Mouse (Mus musculus) heart, embryonic 12.5 days (tissue): ENCODE measurements around the gene Tead3. TPM values are rescaled to one million over a fixed set of nuclear protein-coding genes. Genes with fewer than 3 reads are reported as not detected.
"Not testable (repeated sequence)": the region's sequence is repeated elsewhere in the genome, so short reads cannot be mapped to it uniquely, and the experiment has no call there.

Experiments
- ATAC-seq: fragments of 200-750 bp; cut with Nextera tagmentation; 2 replicates; pipeline ENCODE4 v1.8.0; 2017; ENCODE audit warnings: moderate TSS enrichment, moderate library complexity; ENCODE audit not compliant: insufficient number of reproducible peaks, low FRiP score
- H3K27ac ChIP-seq: fragments of 300-500 bp; sonication (generic); 2 replicates; pipeline ENCODE4 v1.5.1; 2016; ENCODE audit warnings: mild to moderate bottlenecking, moderate library complexity; ENCODE audit not compliant: poor library complexity, severe bottlenecking
- H3K27me3 ChIP-seq: fragments of 300-500 bp; sonication (generic); replicated peaks from 2 replicates; pipeline ENCODE4 v1.6.1; 2016; ENCODE audit warnings: mild to moderate bottlenecking, moderate library complexity
- H3K36me3 ChIP-seq: fragments of 300-500 bp; sonication (generic); 2 replicates; pipeline ENCODE4 v1.6.1; 2016; ENCODE audit warnings: mild to moderate bottlenecking, moderate library complexity
- H3K4me1 ChIP-seq: fragments of 300-500 bp; sonication (generic); replicated peaks from 2 replicates; pipeline ENCODE4 v1.6.1; 2016; ENCODE audit warnings: mild to moderate bottlenecking
- H3K4me2 ChIP-seq: fragments of 300-500 bp; sonication (generic); 2 replicates; pipeline ENCODE4 v1.6.1; 2016; ENCODE audit warnings: mild to moderate bottlenecking, moderate library complexity
- H3K4me3 ChIP-seq: fragments of 300-500 bp; sonication (generic); 2 replicates; pipeline ENCODE4 v1.5.1; 2016; ENCODE audit warnings: mild to moderate bottlenecking
- H3K9ac ChIP-seq: fragments of 300-500 bp; sonication (generic); 2 replicates; pipeline ENCODE4 v1.6.1; 2016; ENCODE audit warnings: mild to moderate bottlenecking, moderate library complexity
- H3K9me3 ChIP-seq: fragments of 300-500 bp; sonication (generic); replicated peaks from 2 replicates; pipeline ENCODE4 v1.6.1; 2016; ENCODE audit warnings: mild to moderate bottlenecking, moderate library complexity
- WGBS: fragments of 180-500 bp; shearing (Covaris S2); methylation state at CpG from one replicate; pipeline ENCODE4 v1.1.7; 2016; 5-methylcytosine and 5-hydroxymethylcytosine counted together
- polyA plus RNA-seq: library from polyadenylated mRNA; unstranded; fragments of >200 nt; fragmentation: Nextera tagmentation; extraction: Ambion mirVana; gene quantifications from 2 replicates; pipeline ENCODE4 v1.2.1, GENCODE M21; 2016

Gene Tead3
- polyA plus RNA-seq, 1 experiment from 2014 or later, result 8.1 TPM

DNA sequence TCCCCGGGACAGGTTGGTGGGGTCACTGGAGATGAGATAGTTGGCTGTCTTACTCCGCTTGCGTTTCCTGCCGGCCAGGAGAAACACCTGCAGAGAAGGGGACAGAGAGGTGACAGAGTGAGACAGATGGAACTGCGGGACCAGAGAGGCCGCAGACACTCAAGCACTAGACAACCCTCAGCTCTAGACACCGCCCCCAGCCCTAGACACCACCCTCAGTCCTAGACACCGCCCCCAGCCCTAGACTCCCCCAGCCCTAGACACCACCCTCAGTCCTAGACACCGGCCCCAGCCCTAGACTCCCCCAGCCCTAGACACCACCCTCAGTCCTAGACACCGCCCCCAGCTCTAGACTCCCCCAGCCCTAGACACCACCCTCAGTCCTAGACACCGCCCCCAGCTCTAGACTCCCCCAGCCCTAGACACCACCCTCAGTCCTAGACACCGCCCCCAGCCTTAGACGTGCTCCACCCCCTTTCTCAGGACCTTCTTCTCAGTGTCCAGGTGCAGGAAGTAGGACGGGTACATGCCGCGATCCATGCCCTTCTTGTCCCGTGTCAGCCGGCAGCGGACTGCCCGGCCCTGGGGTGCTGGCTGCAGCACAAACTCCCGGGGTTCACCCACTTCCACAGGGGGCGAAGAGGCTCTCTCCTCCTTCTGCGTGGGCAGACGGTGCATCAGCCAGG lies 8.1 kb upstream of the Tead3 start:
- not testable (repeated sequence) for ATAC-seq, H3K27ac ChIP-seq, H3K9ac ChIP-seq, H3K9me3 ChIP-seq, H3K36me3 ChIP-seq, H3K4me3 ChIP-seq
- peaks cover 61% of the 10 kb centered on the region for H3K27me3 ChIP-seq
- peak overlapping the region; percentile 11; the same call in 1 of the 2 replicates for H3K4me2 ChIP-seq
- H3K4me1 ChIP-seq, result peaks cover 21% of the 10 kb centered on the region
- WGBS, result 12% methylated on average over 23 of the region's 24 CpGs

DNA sequence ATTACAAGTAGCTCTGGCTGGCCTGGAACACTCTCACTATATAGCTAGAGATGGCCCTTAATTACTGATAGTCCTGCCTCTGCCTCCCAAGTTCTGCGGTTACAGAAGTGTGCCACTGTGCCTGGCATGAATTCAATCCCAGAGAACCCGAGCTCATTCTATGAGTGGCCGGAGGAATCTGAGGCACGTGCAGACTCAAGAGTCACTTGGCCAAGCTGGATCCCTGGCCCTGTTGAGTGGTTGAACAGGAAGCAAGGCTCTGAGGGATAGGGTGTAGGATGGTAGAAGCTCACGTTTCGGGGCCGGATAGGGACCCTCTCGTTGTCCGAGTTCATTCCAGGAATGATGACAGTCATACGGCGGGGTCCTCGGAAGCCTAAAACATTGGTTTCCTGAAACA lies 5.3 kb upstream of the Tead3 start:
- Histone ChIP-seq H3K4me1 (peaks cover 16% of the 10 kb centered on the region), H3K27me3 (peaks cover 64% of the 10 kb centered on the region), H3K27ac (no peak overlapping the region), H3K4me2 (no peak overlapping the region), H3K36me3 (no peaks in the 10 kb centered on the region), H3K4me3 (no peak overlapping the region), H3K9ac (no peak overlapping the region), H3K9me3 (0 out of 2 replicates have a peak, but pooled peaks cover 4% of the 10 kb centered on the region)
- ATAC-seq, result no peak
- WGBS, result 74% methylated on average over 12 of the region's 12 CpGs

DNA sequence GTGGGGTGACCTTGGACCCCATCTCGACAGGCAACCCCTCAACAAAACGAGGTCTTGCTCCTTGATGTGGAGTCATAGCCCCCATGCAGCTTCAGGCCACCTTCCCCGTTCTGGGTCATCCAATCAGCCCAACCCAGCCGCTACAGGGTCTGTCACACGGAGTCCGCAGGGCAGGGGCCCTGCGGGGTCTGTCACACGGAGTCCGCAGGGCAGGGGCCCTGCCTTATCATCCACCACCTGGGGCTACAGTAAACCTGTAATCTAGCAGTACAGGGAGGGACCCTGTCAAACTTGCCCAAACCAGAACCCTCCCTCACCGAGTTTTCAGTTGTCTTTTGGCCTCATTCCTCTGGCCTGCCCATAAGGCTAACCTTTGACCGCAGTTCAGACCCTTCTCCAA lies 1.4 kb upstream of the Tead3 start:
- H3K27me3 ChIP-seq, result peaks cover 29% of the 10 kb centered on the region
- H3K4me2 ChIP-seq, result peak overlapping the region; percentile 77
- WGBS, result 22% methylated on average over 11 of the region's 11 CpGs
- no peak overlapping the region for H3K9ac ChIP-seq
- no peaks in the 10 kb centered on the region for H3K36me3 ChIP-seq
- peak overlapping the region; percentile 78; the same call in 1 of the 2 replicates for H3K4me3 ChIP-seq
- no peaks in the 10 kb centered on the region for H3K9me3 ChIP-seq
- H3K27ac ChIP-seq, result no peak overlapping the region
- ATAC-seq, result no peak
- H3K4me1 ChIP-seq, result peaks cover 43% of the 10 kb centered on the region

DNA sequence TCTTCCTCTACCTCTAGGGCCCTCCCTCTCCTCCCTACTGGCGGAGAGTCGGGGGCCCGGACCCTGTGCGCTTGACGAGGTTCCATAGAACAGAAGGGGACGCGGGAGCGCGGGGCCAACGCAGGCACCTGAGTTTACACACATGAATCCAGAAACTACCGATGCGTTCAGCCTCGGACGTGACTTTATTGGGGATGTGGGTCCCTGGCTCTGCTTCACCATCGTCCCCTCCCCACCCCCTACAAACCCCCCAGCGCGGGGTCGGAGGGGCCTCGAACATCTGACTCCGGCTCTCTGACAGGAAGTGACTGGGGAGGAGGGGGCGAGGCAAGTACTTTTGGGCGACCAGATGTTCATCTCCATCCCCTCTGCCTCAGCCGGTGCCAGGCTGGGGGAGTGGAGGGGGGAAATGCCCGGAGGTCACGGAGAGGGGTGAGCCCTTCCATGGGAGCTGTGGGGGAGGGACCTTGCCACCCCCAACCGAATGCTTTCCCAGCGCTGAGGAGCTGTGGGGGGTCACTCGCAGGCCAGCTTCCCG lies 805 bp upstream of the Tead3 start:
- no peaks in the 10 kb centered on the region for H3K36me3 ChIP-seq
- H3K9me3 ChIP-seq, result no peaks in the 10 kb centered on the region
- ATAC-seq, result no peak
- peaks cover 46% of the 10 kb centered on the region for H3K4me1 ChIP-seq
- H3K27me3 ChIP-seq, result peaks cover 26% of the 10 kb centered on the region; the same call in 1 of the 2 replicates
- peak overlapping the region; percentile 88 for H3K9ac ChIP-seq
- under 1% methylated on average over 29 of the region's 29 CpGs for WGBS
- H3K4me2 ChIP-seq, result peak overlapping the region; percentile 77
- peak overlapping the region; percentile 83 for H3K27ac ChIP-seq
- peak overlapping the region; percentile 78 for H3K4me3 ChIP-seq

DNA sequence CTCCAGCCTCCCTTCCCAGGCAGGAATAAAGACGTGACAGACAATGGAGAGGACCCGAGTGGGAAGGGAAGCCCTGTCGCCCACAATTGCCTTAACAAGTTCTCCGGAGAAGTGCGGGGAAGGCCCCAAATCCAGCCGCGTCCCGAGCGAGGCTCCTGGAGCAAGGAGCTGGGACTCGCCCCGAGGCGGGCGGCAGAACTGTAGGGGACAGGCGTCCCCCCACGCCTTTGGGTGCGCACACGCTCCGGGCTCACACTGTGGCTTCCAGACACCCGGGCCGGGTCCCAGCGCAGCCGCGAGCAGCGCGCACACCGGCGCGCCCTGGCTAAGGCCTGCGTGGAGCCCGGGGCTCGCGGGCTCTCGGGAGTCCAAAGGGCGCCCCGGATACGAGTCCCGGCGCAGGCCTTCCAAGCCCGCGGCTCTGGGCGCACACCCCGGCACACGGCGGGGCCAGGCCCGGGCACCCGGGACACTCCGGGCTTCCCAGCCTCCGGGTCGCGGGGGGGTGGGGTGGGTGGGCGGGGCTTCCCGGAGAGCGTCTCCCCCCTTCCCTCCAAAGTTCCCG lies 634 bp downstream of the Tead3 start:
- no peaks in the 10 kb centered on the region for H3K9me3 ChIP-seq
- peak overlapping the region; percentile 78 for H3K4me3 ChIP-seq
- H3K27ac ChIP-seq, result peak overlapping the region; percentile 83
- peak overlapping the region; percentile 88 for H3K9ac ChIP-seq
- H3K4me2 ChIP-seq, result peak overlapping the region; percentile 77
- peaks cover 55% of the 10 kb centered on the region for H3K4me1 ChIP-seq
- H3K36me3 ChIP-seq, result no peaks in the 10 kb centered on the region
- H3K27me3 ChIP-seq, result peaks cover 26% of the 10 kb centered on the region; the same call in 1 of the 2 replicates
- under 1% methylated on average over 53 of the region's 54 CpGs for WGBS
- peak; percentile 52 for ATAC-seq

DNA sequence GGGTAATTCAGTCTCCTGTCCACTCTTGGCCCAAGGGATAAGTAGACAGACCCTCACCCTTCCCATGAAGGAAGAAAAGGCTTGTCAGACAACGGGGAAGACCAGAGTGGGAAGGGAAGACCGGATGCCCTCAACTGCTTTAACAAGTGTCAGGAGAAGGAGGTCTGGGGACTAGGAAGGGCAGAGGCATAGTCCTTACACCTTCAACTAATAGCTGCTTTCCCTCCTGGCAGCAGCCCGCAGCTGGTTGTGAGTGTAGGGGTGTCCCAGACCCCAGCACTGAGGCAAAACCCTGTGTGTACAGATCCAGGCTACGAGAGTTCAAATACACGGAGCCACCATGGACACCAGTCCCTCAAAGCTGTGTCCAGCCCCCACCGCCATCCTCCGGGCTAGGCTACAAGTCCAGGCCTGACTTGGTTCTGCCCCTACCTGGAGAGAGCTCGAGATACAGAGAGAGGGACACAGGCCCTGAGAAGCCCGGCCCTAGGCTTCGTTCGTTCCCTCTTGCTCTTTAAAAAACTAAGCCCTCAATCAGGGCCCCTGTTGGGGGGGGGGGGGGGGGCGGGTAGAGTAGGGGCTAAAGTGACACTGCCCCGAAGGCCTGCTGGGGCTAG lies 1.2 kb downstream of the Tead3 start:
- ATAC-seq, result no peak
- Histone ChIP-seq H3K9ac (peak overlapping the region; percentile 88), H3K4me1 (peaks cover 61% of the 10 kb centered on the region), H3K27ac (peak overlapping the region; percentile 83), H3K36me3 (no peaks in the 10 kb centered on the region), H3K27me3 (peaks cover 26% of the 10 kb centered on the region; the same call in 1 of the 2 replicates), H3K4me3 (peak overlapping the region; percentile 78), H3K4me2 (peak overlapping the region; percentile 77), H3K9me3 (no peaks in the 10 kb centered on the region)
- 12% methylated on average over 13 of the region's 13 CpGs for WGBS

DNA sequence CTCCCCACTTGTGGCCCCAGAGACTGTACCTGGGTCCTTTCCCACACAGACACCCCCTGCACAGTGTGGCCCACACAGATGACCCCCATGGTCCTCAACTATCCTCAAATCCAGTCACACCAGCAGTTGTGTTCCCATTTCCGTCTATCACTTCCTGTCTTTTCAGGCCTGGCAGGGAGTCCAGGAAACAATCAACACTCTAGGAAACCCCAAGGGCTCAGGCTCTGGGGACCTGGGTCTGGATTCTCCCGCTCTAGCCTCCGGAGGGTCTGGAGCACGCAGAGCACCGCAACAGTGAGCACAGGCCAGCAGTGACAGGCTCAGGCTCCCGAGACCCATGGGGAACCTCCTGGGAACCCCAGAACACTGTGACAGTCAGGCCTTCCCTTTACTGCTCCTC lies 2.4 kb downstream of the Tead3 start:
- Histone ChIP-seq H3K27ac (no peak overlapping the region), H3K9me3 (no peaks in the 10 kb centered on the region), H3K27me3 (peaks cover 14% of the 10 kb centered on the region; the same call in 1 of the 2 replicates), H3K4me2 (peak overlapping the region; percentile 77), H3K4me1 (peaks cover 71% of the 10 kb centered on the region), H3K9ac (peak overlapping the region; percentile 88), H3K36me3 (no peaks in the 10 kb centered on the region), H3K4me3 (peak overlapping the region; percentile 78)
- 43% methylated on average over 6 of the region's 6 CpGs for WGBS
- ATAC-seq, result no peak

DNA sequence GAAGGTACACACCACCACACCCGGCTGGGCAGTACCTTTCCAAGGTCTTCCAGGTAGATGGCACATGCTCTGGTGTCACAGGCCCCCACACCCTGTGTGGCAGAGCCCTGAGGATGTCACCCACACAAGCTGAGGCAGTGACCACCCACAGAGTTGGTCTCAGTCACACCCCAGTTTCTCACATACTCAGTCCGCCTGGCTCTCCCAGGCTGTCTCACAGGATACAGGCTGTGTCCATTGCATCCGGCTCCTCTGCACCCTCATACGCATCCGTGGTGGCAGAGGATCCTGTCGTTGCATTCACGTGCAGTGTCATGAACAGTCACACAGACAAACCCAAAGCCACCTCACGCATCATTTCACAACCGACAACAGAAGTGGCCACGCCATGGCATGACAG lies 3.3 kb downstream of the Tead3 start:
- no peak overlapping the region for H3K27ac ChIP-seq
- ATAC-seq, result no peak
- peaks cover 8% of the 10 kb centered on the region; the same call in 1 of the 2 replicates for H3K27me3 ChIP-seq
- no peak overlapping the region for H3K4me3 ChIP-seq
- 84% methylated on average over 10 of the region's 10 CpGs for WGBS
- no peak overlapping the region for H3K9ac ChIP-seq
- H3K4me1 ChIP-seq, result peaks cover 80% of the 10 kb centered on the region
- no peaks in the 10 kb centered on the region for H3K36me3 ChIP-seq
- no peak overlapping the region for H3K4me2 ChIP-seq
- no peaks in the 10 kb centered on the region for H3K9me3 ChIP-seq

DNA sequence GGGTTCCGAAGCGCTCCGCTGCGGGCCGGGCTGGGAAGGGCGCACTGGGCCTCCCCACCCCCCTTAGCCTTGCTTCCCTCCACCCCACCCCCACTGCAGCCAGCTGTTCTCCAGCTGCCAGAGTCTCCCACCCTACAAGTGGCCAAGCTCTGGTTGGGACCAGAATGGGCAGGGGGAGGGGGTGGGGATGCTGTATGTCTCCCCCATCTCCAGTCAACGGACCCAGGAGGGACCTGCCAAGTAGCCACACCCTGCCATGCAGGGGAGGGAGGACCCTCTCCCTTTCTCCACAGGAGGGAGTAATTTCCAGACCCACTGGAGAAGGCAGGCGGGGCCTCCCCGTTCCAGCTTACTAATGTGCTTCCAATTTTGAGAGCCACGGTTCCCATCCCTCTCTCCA lies 4.7 kb downstream of the Tead3 start:
- H3K27ac ChIP-seq, result peak overlapping the region; percentile 90
- no peak for ATAC-seq
- H3K36me3 ChIP-seq, result no peaks in the 10 kb centered on the region
- H3K4me1 ChIP-seq, result peaks cover 83% of the 10 kb centered on the region
- H3K4me2 ChIP-seq, result peak overlapping the region; percentile 56
- 6% methylated on average over 10 of the region's 10 CpGs for WGBS
- peak overlapping the region; percentile 12; the same call in 1 of the 2 replicates for H3K4me3 ChIP-seq
- no peaks in the 10 kb centered on the region for H3K9me3 ChIP-seq
- no peaks in the 10 kb centered on the region for H3K27me3 ChIP-seq
- H3K9ac ChIP-seq, result peak overlapping the region; percentile 65

DNA sequence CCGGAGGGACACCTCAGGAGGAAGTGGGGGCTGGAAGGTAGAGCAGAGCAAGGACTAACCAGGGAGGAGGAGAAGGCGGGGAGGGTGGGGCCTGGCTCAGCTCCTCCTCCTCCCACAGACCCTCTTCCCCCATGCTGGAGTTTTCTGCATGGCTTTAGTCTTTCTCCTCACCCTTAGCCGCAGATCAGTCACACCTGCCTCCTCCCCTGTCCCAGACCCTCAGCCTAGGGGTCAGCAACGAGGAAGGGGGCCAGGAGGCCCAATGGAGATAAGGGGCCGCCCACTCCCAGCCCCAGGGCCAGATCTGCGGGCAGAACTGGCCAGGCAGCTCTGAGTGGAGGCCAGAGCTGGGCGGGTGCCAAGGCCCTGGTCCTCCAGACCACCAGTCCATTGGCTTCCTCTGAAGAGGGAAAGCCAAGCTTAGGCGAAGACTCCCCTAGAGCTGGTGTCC lies 5.3 kb downstream of the Tead3 start:
- Histone ChIP-seq H3K9me3 (no peaks in the 10 kb centered on the region), H3K4me1 (peaks cover 88% of the 10 kb centered on the region), H3K9ac (peak overlapping the region; percentile 65), H3K4me2 (peak overlapping the region; percentile 56), H3K27me3 (no peaks in the 10 kb centered on the region), H3K27ac (peak overlapping the region; percentile 90), H3K36me3 (no peaks in the 10 kb centered on the region), H3K4me3 (peak overlapping the region; percentile 12; the same call in 1 of the 2 replicates)
- no peak for ATAC-seq
- WGBS, result 3% methylated on average over 8 of the region's 8 CpGs

DNA sequence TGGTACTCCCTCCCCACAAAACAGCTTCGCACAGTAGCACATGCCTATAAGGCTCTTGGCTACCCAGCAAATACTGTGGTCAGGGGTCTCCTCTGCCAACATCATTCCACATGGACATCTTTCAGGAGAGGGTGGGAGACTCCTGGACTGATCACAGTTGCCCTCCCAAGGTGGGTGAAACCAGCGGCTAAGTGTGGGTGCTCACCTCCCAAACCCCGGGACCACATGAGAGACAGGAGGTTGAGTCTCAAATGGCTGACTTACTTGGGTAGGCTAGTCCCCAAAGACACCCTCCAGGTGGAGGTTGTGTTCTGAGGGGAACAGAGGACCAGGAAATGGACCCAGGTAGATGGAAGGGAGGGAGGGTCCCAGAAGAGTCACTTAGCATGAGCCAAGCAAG lies 5.9 kb downstream of the Tead3 start:
- Histone ChIP-seq H3K4me2 (peak overlapping the region; percentile 56), H3K9me3 (no peaks in the 10 kb centered on the region), H3K36me3 (peaks cover 6% of the 10 kb centered on the region), H3K4me3 (no peak overlapping the region), H3K9ac (peak overlapping the region; percentile 65), H3K4me1 (peaks cover 92% of the 10 kb centered on the region), H3K27ac (peak overlapping the region; percentile 90), H3K27me3 (no peaks in the 10 kb centered on the region)
- ATAC-seq, result no peak
- 36% methylated on average over 3 of the region's 3 CpGs for WGBS
